11 mouse cellular contexts compared by ENCODE assay signal in the genomic region with DNA sequence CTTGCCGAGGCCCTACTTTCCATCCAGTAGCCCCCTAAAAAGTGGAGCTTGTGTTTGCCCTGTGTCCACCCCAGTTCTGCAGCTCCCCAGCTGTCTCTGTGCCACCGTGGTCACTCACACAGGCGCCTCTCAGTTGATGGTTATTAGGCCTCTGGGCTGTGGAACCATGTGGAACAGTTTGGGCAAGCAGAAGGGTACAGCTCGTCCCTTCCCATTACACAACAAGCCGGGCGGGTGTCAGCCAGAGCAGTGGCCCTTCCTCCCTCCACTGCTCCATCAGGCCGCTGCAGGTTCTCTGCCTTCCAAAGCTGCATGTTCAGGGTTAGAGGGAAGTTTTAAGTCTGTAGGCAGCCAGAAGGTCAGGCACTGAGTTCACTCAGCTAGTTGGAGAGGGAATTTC. TPM values are rescaled to one million over a fixed set of nuclear protein-coding genes. Genes with fewer than 3 reads are reported as not detected.
DNase-seq lines count a peak whose midpoint lies in the region; ATAC-seq lines count a peak whose summit lies in the region.
"Had no signal": no experiment of that assay in that cellular context is flagged by ENCODE, and none has a peak within 500 bp of the region (broad histone marks: within the 10 kb centered on the region; RNA-seq: fewer than 3 reads in every experiment).

No protein-coding gene starts in this region.

- peaks cover 46% of the 10 kb centered on the region for H3K4me1 ChIP-seq in heart, embryonic 10.5 days
- H3K4me1 ChIP-seq in liver, embryonic 16.5 days (ENCODE audit: control insufficient read depth, low read depth, low read length) = peaks cover 11% of the 10 kb centered on the region
- H3K4me1 ChIP-seq in intestine, embryonic 16.5 days (ENCODE audit: control insufficient read depth, insufficient read depth, low read length) = no peaks in the 10 kb centered on the region

- DNase-seq in adrenal gland, postnatal 36 days = peak; percentile 24 to 37
- DNase-seq in adrenal gland, adult 8-10 months = no peak
- no peak for DNase-seq in heart, embryonic 10.5 days (ENCODE audit: low spot score)
- DNase-seq in heart, postnatal 10 days = no peak
- no peak for DNase-seq in liver
- peak; percentile 45 for DNase-seq in lung, postnatal 25 days (ENCODE audit: low spot score)
- DNase-seq: liver, embryonic 13.5 days; spleen, adult 18-20 months had no signal

- H3K9me3 ChIP-seq in heart, embryonic 10.5 days = no peaks in the 10 kb centered on the region
- H3K9me3 ChIP-seq in liver, embryonic 16.5 days (replicated peaks; ENCODE audit: control insufficient read depth, low read length) = no peaks in the 10 kb centered on the region
- no peaks in the 10 kb centered on the region for H3K9me3 ChIP-seq in intestine, embryonic 16.5 days (ENCODE audit: control insufficient read depth, low read length)
- H3K9me3 ChIP-seq: liver, embryonic 13.5 days had no signal

- peaks cover 12% of the 10 kb centered on the region for H3K36me3 ChIP-seq in heart, embryonic 10.5 days
- peaks cover 5% of the 10 kb centered on the region for H3K36me3 ChIP-seq in liver, embryonic 16.5 days (ENCODE audit: control insufficient read depth, insufficient read depth)
- H3K36me3 ChIP-seq in intestine, embryonic 16.5 days (ENCODE audit: control insufficient read depth, insufficient read depth, low read length) = no peaks in the 10 kb centered on the region

- intact Hi-C loops in heart, postnatal 10 days (cut with DNase I) = no loop called here

- H3K4me2 ChIP-seq in liver, embryonic 16.5 days (ENCODE audit: low read depth, low read length) = no peak overlapping the region
- H3K4me2 ChIP-seq in intestine, embryonic 16.5 days (ENCODE audit: low read depth, low read length) = no peak overlapping the region
- H3K4me2 ChIP-seq: liver, embryonic 13.5 days; midbrain, embryonic 11.5 days had no signal

- no peak overlapping the region for H3K9ac ChIP-seq in liver, embryonic 16.5 days (ENCODE audit: low read depth, low read length)
- no peak overlapping the region for H3K9ac ChIP-seq in intestine, embryonic 16.5 days (ENCODE audit: low read depth, low read length)
- H3K9ac ChIP-seq: liver, embryonic 13.5 days had no signal

- H3K4me3 ChIP-seq in heart, embryonic 10.5 days = no peak overlapping the region
- no peak overlapping the region for H3K4me3 ChIP-seq in liver, embryonic 16.5 days (ENCODE audit: low read depth, low read length)
- H3K4me3 ChIP-seq in intestine, embryonic 16.5 days (ENCODE audit: low read length) = no peak overlapping the region
- H3K4me3 ChIP-seq: liver, embryonic 13.5 days had no signal

- H3K27ac ChIP-seq in heart, embryonic 10.5 days = 0 out of 2 replicates have a peak overlapping the region, but pooled peaks have one; percentile 3
- no peak overlapping the region for H3K27ac ChIP-seq in liver, embryonic 16.5 days (ENCODE audit: low read length)
- no peak overlapping the region for H3K27ac ChIP-seq in intestine, embryonic 16.5 days (ENCODE audit: low read length)
- H3K27ac ChIP-seq: liver, embryonic 13.5 days had no signal

- 0 out of 2 replicates have a peak, but pooled peaks have one; percentile 13 for ATAC-seq in liver, embryonic 16.5 days (ENCODE audit: low read depth)
- ATAC-seq in intestine, embryonic 16.5 days = no peak

- 85% methylated on average over 7 of the region's 7 CpGs for WGBS in heart, embryonic 10.5 days
- 73% methylated on average over 7 of the region's 7 CpGs for WGBS in liver, embryonic 16.5 days (ENCODE audit: insufficient replicate concordance)
- WGBS in intestine, embryonic 16.5 days = 91% methylated on average over 7 of the region's 7 CpGs

- H3K27me3 ChIP-seq in heart, embryonic 10.5 days (ENCODE audit: insufficient read depth, poor library complexity, severe bottlenecking) = no peaks in the 10 kb centered on the region
- H3K27me3 ChIP-seq in liver, embryonic 16.5 days (ENCODE audit: control insufficient read depth, insufficient read depth, low read depth, low read length) = no peaks in the 10 kb centered on the region
- H3K27me3 ChIP-seq in intestine, embryonic 16.5 days (replicated peaks; ENCODE audit: control insufficient read depth, insufficient read depth, low read length) = no peaks in the 10 kb centered on the region
- H3K27me3 ChIP-seq: liver, embryonic 13.5 days had no signal

RNA-seq across cellular contexts. Expression of a gene that starts 24.3 kb away (rescaled TPM):
- 10 to 100 TPM; 64.7 to 78.0 TPM for total RNA-seq in adrenal gland, postnatal 36 days (2021)
- 10 to 100 TPM; 71.1 to 94.5 (median 80.0) TPM for total RNA-seq in adrenal gland, adult 8-10 months (2022)
- polyA plus RNA-seq in heart, embryonic 10.5 days (2016; fragmentation: Nextera tagmentation; extraction: Ambion mirVana) = 2.7 and 4.5 TPM in 2 replicates
- 10 to 100 TPM; 31.8 to 36.0 TPM for total RNA-seq in heart, postnatal 10 days (2021)
- polyA plus RNA-seq in liver, embryonic 16.5 days (2015; fragmentation: Nextera tagmentation; extraction: Ambion mirVana) = 4.0 and 5.9 TPM in 2 replicates
- 8.1 and 9.4 TPM in 2 replicates for polyA plus RNA-seq in intestine, embryonic 16.5 days (2015; fragmentation: Nextera tagmentation; extraction: Ambion mirVana)

RNA-seq across cellular contexts. Expression of a gene that starts 28.1 kb away (rescaled TPM):
- 100 to 1,000 TPM; 193 to 224 TPM for total RNA-seq in adrenal gland, postnatal 36 days (2021)
- total RNA-seq in adrenal gland, adult 8-10 months (2022) = 100 to 1,000 TPM; 183 to 265 (median 234) TPM
- 189 and 213 TPM in 2 replicates for polyA plus RNA-seq in heart, embryonic 10.5 days (2016; fragmentation: Nextera tagmentation; extraction: Ambion mirVana)
- 10 to 100 TPM; 87.1 to 87.8 TPM for total RNA-seq in heart, postnatal 10 days (2021)
- 136 and 143 TPM in 2 replicates for polyA plus RNA-seq in liver, embryonic 16.5 days (2015; fragmentation: Nextera tagmentation; extraction: Ambion mirVana)
- 311 and 334 TPM in 2 replicates for polyA plus RNA-seq in intestine, embryonic 16.5 days (2015; fragmentation: Nextera tagmentation; extraction: Ambion mirVana)

Comparison
In these comparisons a context has a peak if more than half of its experiments do, and no peak if none do; other contexts are left out.
1. DNase-seq: peak in adrenal gland, postnatal 36 days (2 of 2) and lung, postnatal 25 days (single experiment); none in adrenal gland, adult 8-10 months (single experiment), heart, embryonic 10.5 days (single experiment), heart, postnatal 10 days (0 of 2) and liver (single experiment).